Mouse (Mus musculus) heart, embryonic 13.5 days (tissue): ENCODE results near the gene Ncapd2. TPM values are rescaled to one million over a fixed set of nuclear protein-coding genes. Genes with fewer than 3 reads are reported as not detected.

Source experiments
- ATAC-seq: fragments of 200-750 bp; cut with Nextera tagmentation; 2 replicates; pipeline ENCODE4 v1.8.0; 2017; ENCODE audit warnings: moderate TSS enrichment; ENCODE audit not compliant: insufficient number of reproducible peaks, low FRiP score, low TSS enrichment; ENCODE audit errors: extremely low read depth
- H3K27ac ChIP-seq: fragments of 300-500 bp; sonication (generic); replicated peaks from 2 replicates; pipeline ENCODE4 v1.5.1; 2015; ENCODE audit warnings: moderate library complexity, mild to moderate bottlenecking, inconsistent platforms
- H3K27me3 ChIP-seq: fragments of 300-500 bp; sonication (generic); replicated peaks from 2 replicates; pipeline ENCODE4 v1.6.1; 2015; ENCODE audit warnings: mild to moderate bottlenecking, inconsistent platforms
- H3K36me3 ChIP-seq: fragments of 300-500 bp; sonication (generic); 2 replicates; pipeline ENCODE4 v1.6.1; 2015; ENCODE audit warnings: mild to moderate bottlenecking, inconsistent platforms
- H3K4me1 ChIP-seq: fragments of 300-500 bp; sonication (generic); 2 replicates; pipeline ENCODE4 v1.6.1; 2015; ENCODE audit warnings: inconsistent platforms
- H3K4me2 ChIP-seq: fragments of 300-500 bp; sonication (generic); 2 replicates; pipeline ENCODE4 v1.6.1; 2015; ENCODE audit warnings: inconsistent platforms, mild to moderate bottlenecking, moderate library complexity
- H3K4me3 ChIP-seq: fragments of 300-500 bp; sonication (generic); 2 replicates; pipeline ENCODE4 v1.5.1; 2015; ENCODE audit warnings: moderate library complexity, mild to moderate bottlenecking, inconsistent platforms
- H3K9ac ChIP-seq: fragments of 300-500 bp; sonication (generic); 2 replicates; pipeline ENCODE4 v1.6.1; 2015; ENCODE audit warnings: inconsistent platforms, mild to moderate bottlenecking, moderate library complexity
- H3K9me3 ChIP-seq: fragments of 300-500 bp; sonication (generic); 2 replicates; pipeline ENCODE4 v1.6.1; 2016; ENCODE audit warnings: inconsistent platforms
- WGBS: fragments of 180-500 bp; shearing (Covaris S2); methylation state at CpG from one replicate; pipeline ENCODE4 v1.1.7; 2015; ENCODE audit warnings: mixed read lengths; 5-methylcytosine and 5-hydroxymethylcytosine counted together
- polyA plus RNA-seq: library from polyadenylated mRNA; unstranded; fragments of >200 nt; fragmentation: Nextera tagmentation; extraction: Ambion mirVana; gene quantifications from 2 replicates; pipeline ENCODE4 v1.2.1, GENCODE M21; 2015

The Ncapd2 gene
- polyA plus RNA-seq, 1 experiment from 2014 or later, result 80.3 TPM

DNA sequence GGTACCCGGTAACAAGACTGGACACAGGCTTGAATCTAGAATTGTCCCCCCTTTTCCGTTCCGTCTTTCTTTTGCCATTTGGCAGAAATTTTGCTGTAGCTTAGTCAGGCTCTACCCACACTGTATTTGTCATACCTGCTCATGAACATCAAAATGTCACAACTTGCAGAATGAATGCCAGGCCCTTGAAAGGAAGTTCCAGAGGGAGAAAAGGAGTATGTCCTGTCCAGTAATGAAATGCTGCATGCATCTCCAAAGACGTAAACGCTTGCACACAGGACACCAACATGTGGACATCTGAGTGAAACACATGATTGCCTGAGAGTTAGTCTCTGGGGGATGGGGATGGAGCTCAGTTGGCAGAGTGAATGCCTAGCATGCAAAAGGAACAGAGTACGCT is 22.2 kb upstream of the Ncapd2 start:
- Histone ChIP-seq H3K4me3 (no peak overlapping the region), H3K4me1 (peaks cover 13% of the 10 kb centered on the region), H3K9me3 (no peaks in the 10 kb centered on the region), H3K4me2 (no peak overlapping the region), H3K27me3 (peaks cover 32% of the 10 kb centered on the region), H3K36me3 (no peaks in the 10 kb centered on the region), H3K27ac (no peak overlapping the region), H3K9ac (no peak overlapping the region)
- 73% methylated on average over 6 of the region's 6 CpGs for WGBS
- no peak for ATAC-seq

DNA sequence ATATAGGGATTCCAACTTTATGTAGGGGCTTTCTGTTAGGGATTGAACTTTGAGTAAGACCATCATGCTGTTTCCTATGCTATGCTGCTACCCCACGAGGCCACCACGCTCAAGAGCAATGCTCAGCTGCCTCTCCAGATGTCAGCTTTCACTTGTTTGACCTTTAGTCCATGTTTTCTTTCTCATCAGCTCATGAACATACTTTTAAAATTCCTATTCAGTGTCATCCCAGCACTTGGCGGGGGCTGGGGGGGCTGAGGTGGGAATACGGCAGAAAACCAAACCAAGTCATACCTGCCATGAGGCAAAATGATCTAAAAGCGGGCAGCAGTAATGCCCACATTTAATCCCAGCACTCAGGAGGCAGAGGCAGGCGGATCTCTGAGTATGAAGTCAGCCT is 21.6 kb upstream of the Ncapd2 start:
- H3K27me3 ChIP-seq, result peaks cover 32% of the 10 kb centered on the region
- H3K4me3 ChIP-seq, result no peak overlapping the region
- peaks cover 13% of the 10 kb centered on the region for H3K4me1 ChIP-seq
- 61% methylated on average over 6 of the region's 6 CpGs for WGBS
- no peak overlapping the region for H3K4me2 ChIP-seq
- no peak overlapping the region for H3K27ac ChIP-seq
- no peak for ATAC-seq
- no peaks in the 10 kb centered on the region for H3K9me3 ChIP-seq
- H3K36me3 ChIP-seq, result no peaks in the 10 kb centered on the region
- H3K9ac ChIP-seq, result no peak overlapping the region

DNA sequence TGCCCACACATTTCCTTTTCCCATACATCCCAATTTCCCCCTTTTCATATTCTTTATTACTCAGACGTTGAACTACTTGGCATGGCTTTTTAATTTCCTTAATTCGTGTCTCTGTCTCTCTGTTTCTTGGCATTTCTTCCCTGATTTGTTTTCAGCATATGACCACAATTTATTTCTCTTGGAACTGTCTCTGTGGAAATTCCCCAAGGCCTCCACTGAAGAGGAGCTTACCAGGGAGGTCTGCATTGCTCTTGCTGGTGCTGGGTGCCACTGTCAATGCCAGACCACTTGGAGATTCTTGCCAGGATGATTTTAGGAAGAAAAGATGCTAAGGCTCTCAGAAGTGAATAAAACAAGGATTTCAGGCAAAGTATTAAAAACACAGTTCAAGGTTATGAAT is 21.1 kb upstream of the Ncapd2 start:
- no peaks in the 10 kb centered on the region for H3K36me3 ChIP-seq
- no peak overlapping the region for H3K9ac ChIP-seq
- H3K27me3 ChIP-seq, result peaks cover 32% of the 10 kb centered on the region
- no peak for ATAC-seq
- 36% methylated on average over 2 of the region's 2 CpGs for WGBS
- no peak overlapping the region for H3K4me3 ChIP-seq
- no peak overlapping the region for H3K27ac ChIP-seq
- H3K4me2 ChIP-seq, result no peak overlapping the region
- peaks cover 13% of the 10 kb centered on the region for H3K4me1 ChIP-seq
- H3K9me3 ChIP-seq, result no peaks in the 10 kb centered on the region

DNA sequence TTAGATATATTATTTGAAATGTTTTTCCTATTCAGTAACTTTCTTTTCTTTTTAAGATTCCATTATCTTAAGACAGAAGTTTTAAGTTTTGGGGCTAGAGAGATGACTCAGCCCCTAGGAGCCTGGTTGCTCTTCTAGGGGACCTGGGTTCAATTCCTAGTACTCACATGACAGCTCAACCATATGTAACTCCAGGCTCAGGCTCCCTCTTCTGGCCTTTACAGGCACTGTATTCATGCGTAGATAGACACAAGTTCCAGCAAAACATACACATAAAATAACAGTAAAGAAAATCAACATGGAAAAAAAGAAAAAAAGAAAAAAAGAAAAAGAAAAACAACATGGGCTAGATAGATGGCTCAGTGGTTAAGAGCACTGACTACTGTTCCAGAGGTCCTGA is 18.9 kb upstream of the Ncapd2 start:
- 73% methylated on average over 1 of the region's 1 CpGs for WGBS
- Histone ChIP-seq H3K4me3 (no peak overlapping the region), H3K4me2 (no peak overlapping the region), H3K9ac (no peak overlapping the region), H3K4me1 (no peaks in the 10 kb centered on the region), H3K27ac (no peak overlapping the region), H3K27me3 (peaks cover 32% of the 10 kb centered on the region), H3K9me3 (no peaks in the 10 kb centered on the region), H3K36me3 (no peaks in the 10 kb centered on the region)
- ATAC-seq, result no peak

DNA sequence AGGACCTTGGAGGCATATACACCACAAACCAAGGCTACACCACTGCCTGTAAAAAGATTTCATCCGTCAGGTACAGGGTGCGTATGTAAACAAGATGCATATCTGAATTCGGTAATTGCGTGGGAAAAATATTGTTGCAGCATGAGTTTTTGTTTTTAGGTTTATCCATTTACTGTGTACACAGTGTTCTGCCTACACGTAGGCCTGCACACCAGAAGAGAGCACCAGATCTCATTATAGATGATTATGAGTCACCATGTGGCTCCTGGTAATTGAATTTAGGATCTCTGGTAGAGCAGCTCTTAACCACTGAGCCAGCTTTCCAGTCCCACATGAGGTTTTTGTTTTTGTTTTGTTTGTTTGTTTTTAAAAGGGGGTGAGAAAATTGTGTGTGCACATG is 5.7 kb upstream of the Ncapd2 start:
- Histone ChIP-seq H3K27me3 (no peaks in the 10 kb centered on the region), H3K9ac (no peak overlapping the region), H3K9me3 (no peaks in the 10 kb centered on the region), H3K4me2 (no peak overlapping the region), H3K4me3 (no peak overlapping the region), H3K27ac (no peak overlapping the region), H3K36me3 (peaks cover 26% of the 10 kb centered on the region), H3K4me1 (peaks cover 14% of the 10 kb centered on the region)
- ATAC-seq, result no peak
- WGBS, result 87% methylated on average over 5 of the region's 5 CpGs

DNA sequence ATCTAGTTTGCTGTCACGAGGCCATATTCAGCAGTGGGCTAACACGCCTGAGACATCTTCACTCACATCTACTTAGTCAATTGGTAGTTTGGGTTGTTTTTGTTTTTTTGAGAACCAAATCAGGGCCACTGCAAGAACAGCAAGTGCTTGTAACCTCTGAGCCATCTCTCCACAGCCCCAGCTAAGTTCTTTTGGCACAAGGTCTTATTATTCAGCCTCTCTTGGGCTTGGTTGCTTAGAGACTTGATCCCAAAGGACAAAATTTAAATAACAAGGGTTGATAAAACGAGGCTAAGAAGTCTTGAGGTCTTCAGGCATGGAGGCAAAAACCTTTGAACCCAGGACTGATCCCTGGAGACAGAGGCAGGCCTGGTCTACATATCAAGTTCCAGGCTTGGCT is 4.8 kb upstream of the Ncapd2 start:
- Histone ChIP-seq H3K36me3 (peaks cover 26% of the 10 kb centered on the region), H3K27ac (no peak overlapping the region), H3K9me3 (no peaks in the 10 kb centered on the region), H3K4me1 (peaks cover 14% of the 10 kb centered on the region), H3K4me3 (no peak overlapping the region), H3K4me2 (no peak overlapping the region), H3K9ac (no peak overlapping the region), H3K27me3 (no peaks in the 10 kb centered on the region)
- 69% methylated on average over 3 of the region's 3 CpGs for WGBS
- no peak for ATAC-seq

DNA sequence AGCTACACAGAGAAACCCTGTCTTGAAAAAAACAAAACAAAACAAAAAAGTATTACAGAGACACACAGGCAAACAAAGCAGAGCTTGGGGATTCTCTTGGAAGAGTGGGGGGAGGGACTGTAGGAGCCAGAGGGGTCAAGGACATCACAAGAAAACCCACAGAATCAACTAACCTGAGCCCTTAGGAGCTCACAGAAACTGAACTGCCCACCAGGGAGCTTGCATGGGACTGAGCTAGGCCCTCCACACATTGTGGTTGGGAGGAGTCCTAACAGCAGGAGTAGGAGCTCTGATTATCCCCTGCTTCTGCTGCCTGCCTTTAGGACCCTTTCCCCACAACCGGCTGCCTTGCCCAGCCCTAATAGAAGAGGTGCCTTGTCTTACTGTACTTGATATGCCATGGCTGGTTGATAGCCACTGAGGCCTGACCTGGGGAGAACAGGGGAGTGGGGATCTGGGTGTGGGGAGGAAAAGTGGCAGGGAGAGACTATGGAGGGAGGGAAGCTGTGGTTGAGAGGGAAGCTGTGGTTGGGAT is 4.1 kb upstream of the Ncapd2 start:
- H3K4me3 ChIP-seq, result no peak overlapping the region
- peaks cover 14% of the 10 kb centered on the region for H3K4me1 ChIP-seq
- H3K9me3 ChIP-seq, result no peaks in the 10 kb centered on the region
- no peak overlapping the region for H3K27ac ChIP-seq
- H3K4me2 ChIP-seq, result no peak overlapping the region
- H3K36me3 ChIP-seq, result peaks cover 26% of the 10 kb centered on the region
- no peak overlapping the region for H3K9ac ChIP-seq
- WGBS, result 40% methylated on average over 1 of the region's 1 CpGs
- no peaks in the 10 kb centered on the region for H3K27me3 ChIP-seq
- ATAC-seq, result no peak

DNA sequence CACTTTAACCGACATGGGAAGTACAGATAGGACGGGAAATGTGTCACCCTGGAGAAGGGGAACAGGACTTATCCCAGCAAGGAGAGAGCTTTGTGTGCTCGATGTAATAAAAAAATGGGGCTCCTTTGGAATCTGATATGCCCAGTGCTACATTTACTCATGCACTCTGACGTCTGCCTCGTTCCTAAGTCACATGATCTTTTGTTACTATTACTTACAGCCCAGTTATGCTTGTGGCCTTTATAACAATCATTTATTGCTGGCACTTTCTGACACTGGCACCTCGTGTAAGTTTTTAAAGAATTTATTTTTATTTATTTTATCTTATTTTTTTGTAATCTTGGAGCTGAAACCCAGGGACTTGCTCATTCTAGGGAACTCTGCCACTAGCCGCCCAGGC is 1.9 kb upstream of the Ncapd2 start:
- 51% methylated on average over 7 of the region's 7 CpGs for WGBS
- Histone ChIP-seq H3K27ac (0 out of 2 replicates have a peak overlapping the region, but pooled peaks have one; percentile 32), H3K4me2 (peak overlapping the region; percentile 91), H3K4me3 (peak overlapping the region; percentile 75), H3K27me3 (no peaks in the 10 kb centered on the region), H3K4me1 (peaks cover 26% of the 10 kb centered on the region), H3K9me3 (no peaks in the 10 kb centered on the region), H3K9ac (0 out of 2 replicates have a peak overlapping the region, but pooled peaks have one; percentile 3), H3K36me3 (peaks cover 40% of the 10 kb centered on the region)
- no peak for ATAC-seq

DNA sequence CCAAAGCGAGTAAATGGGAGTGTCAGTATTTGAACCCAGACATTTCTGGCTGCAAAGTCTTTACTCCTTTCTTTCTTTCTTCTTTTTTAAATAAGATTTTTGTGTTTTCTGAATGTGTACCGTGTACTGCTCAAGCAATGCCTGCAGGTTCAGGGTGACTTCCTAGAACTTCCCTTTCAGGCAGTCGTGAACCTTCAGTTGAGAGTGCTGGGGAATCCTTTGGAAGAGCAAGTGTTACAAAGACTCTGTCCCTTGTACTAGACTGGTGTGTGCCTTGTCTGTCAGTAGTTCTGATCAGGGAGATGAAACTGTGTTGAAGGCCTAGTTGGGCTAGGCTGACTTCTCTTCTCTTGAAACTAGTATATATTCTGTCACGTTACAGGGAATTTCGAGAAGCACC is 1.3 kb upstream of the Ncapd2 start:
- no peaks in the 10 kb centered on the region for H3K27me3 ChIP-seq
- WGBS, result 38% methylated on average over 5 of the region's 5 CpGs
- H3K4me1 ChIP-seq, result peaks cover 26% of the 10 kb centered on the region
- H3K4me3 ChIP-seq, result peak overlapping the region; percentile 75
- no peak for ATAC-seq
- H3K4me2 ChIP-seq, result peak overlapping the region; percentile 91
- H3K9ac ChIP-seq, result peak overlapping the region; percentile 92
- peaks cover 45% of the 10 kb centered on the region for H3K36me3 ChIP-seq
- no peaks in the 10 kb centered on the region for H3K9me3 ChIP-seq
- H3K27ac ChIP-seq, result peak overlapping the region; percentile 100

DNA sequence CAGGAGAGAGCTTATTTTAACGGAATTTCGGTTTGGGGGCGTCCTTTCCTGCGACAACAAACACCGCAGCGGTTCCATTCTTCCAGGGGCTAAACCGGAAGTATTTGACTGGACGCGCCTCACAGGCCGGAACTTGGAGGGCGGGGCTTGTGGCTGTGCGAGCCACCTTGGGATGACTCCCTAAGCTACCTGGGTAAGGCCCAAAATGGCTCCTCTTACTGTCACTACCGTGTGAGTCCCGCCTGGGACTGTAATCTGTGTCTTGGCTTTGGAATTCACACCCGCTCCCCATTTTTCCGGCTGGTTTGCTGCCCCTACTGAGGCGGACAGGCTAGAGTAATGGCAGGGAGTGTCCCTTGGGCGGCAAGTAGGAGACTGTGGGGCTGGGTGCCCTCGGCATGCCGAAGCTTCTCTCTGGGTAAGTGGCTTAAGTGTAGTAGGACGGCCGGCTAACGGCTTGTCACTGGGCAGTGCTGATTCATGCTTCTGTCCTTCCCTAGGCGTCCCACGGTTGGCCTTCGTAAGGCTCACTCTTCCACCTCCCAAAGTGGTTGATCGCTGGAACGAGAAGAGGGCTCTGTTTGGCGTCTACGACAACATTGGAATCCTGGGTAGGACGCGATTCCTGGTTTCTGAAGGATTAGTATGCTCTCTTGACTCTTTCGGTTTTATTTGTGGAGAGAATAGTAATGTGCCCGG is 664 bp upstream of the Ncapd2 start:
- Histone ChIP-seq H3K9me3 (no peaks in the 10 kb centered on the region), H3K4me3 (peak overlapping the region; percentile 75), H3K27me3 (no peaks in the 10 kb centered on the region), H3K9ac (peak overlapping the region; percentile 92), H3K4me1 (peaks cover 26% of the 10 kb centered on the region), H3K36me3 (peaks cover 52% of the 10 kb centered on the region), H3K4me2 (peak overlapping the region; percentile 91), H3K27ac (peak overlapping the region; percentile 100)
- ATAC-seq, result peak; percentile 83
- under 1% methylated on average over 34 of the region's 34 CpGs for WGBS

DNA sequence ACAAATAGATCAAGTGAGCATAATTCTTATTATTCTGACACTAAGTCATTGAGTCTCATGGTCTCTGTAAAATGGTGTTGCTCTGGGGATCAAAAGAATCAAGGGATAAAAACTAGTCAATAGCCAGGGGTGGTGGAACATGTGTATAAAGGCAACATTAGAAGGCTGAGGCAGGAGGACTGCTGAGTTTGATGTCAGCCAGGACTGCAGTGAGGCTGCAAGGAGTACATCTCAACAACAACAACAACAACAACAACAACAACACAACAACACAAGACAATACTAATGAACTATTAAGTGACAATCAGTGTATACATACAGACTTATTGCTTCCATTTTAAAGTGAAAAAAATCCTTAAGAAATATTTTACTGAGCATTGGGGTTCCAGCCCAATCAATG is 685 bp downstream of the Ncapd2 start:
- H3K4me1 ChIP-seq, result peaks cover 26% of the 10 kb centered on the region
- peak overlapping the region; percentile 91 for H3K4me2 ChIP-seq
- H3K27me3 ChIP-seq, result no peaks in the 10 kb centered on the region
- no peaks in the 10 kb centered on the region for H3K9me3 ChIP-seq
- H3K4me3 ChIP-seq, result peak overlapping the region; percentile 75
- peak overlapping the region; percentile 100 for H3K27ac ChIP-seq
- H3K36me3 ChIP-seq, result peaks cover 65% of the 10 kb centered on the region
- peak overlapping the region; percentile 92 for H3K9ac ChIP-seq
- no peak for ATAC-seq

DNA sequence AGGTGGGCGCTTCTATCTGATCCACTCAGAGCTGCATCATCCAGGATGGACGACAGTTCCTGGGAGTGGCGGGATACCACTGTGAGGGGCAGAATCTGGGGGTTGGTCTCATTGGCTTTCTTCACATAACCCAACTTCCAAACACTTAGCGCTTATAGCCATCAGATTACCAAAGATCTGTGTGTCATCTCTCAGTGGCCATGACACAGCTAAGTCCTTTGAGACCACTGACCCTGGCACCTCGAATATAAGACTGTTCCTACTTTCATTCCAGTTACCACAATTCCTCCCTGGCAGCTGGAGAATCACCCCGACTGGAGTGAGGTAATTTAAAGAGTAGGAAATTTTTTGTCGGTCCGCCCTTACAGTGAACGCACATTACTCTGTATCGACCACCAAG is 5.3 kb downstream of the Ncapd2 start:
- ATAC-seq, result no peak

More for the DNA sequence above, 5.3 kb downstream of the Ncapd2 start:
- WGBS, result 93% methylated on average over 10 of the region's 10 CpGs
- Histone ChIP-seq H3K36me3 (peaks cover 85% of the 10 kb centered on the region), H3K4me3 (no peak overlapping the region), H3K9me3 (no peaks in the 10 kb centered on the region), H3K4me1 (peaks cover 12% of the 10 kb centered on the region), H3K27me3 (no peaks in the 10 kb centered on the region), H3K27ac (no peak overlapping the region), H3K4me2 (no peak overlapping the region), H3K9ac (no peak overlapping the region)
